Mouse (Mus musculus) CH12.LX (cell line): ENCODE measurements around the gene Catip. TPM values are rescaled to one million over a fixed set of nuclear protein-coding genes. Genes with fewer than 3 reads are reported as not detected.

Experiments
- DNase-seq: peaks from one replicate; pipeline ENCODE4 v3.0.0-alpha.2; 2013; ENCODE audit errors: extremely low read depth
- H3K27ac ChIP-seq: 2 replicates; pipeline ENCODE4 v1.5.1; 2012; ENCODE audit warnings: low read depth, mild to moderate bottlenecking, control low read depth, moderate library complexity; ENCODE audit not compliant: insufficient read depth
- H3K27me3 ChIP-seq: replicated peaks from 2 replicates; pipeline ENCODE3; 2012; ENCODE audit warnings: inconsistent platforms
- H3K36me3 ChIP-seq, 2 experiments: replicated peaks in 1 of 2; 2 replicates each; pipeline versions ENCODE3 to v1.6.1; 2012; ENCODE audit warnings: inconsistent platforms in 1 of 2, low read length in 1 of 2, mild to moderate bottlenecking in 1 of 2, mixed read lengths in 1 of 2, moderate library complexity in 1 of 2; ENCODE audit not compliant: control insufficient read depth in 1 of 2, insufficient read depth in 1 of 2
- H3K4me1 ChIP-seq, 2 experiments: 2 replicates each; pipeline ENCODE4 v1.6.1; 2012; ENCODE audit warnings: inconsistent platforms in 1 of 2, moderate library complexity in 1 of 2; ENCODE audit not compliant: insufficient read depth in 2 of 2, control insufficient read depth in 1 of 2
- H3K4me2 ChIP-seq: 2 replicates; pipeline ENCODE4 v1.6.1; 2012; ENCODE audit warnings: low read depth, mild to moderate bottlenecking, control low read depth; ENCODE audit not compliant: poor library complexity, insufficient read depth, severe bottlenecking
- H3K4me3 ChIP-seq, 3 experiments: fragments of 150-350 bp in 1 of 3; sonication (generic) in 1 of 3; replicated peaks in 1 of 3; 2 replicates each; pipeline versions ENCODE3 to v1.5.1; 2011 to 2012; ENCODE audit warnings: low read depth in 2 of 3, low read length in 2 of 3, mild to moderate bottlenecking in 2 of 3, moderate library complexity in 2 of 3, control low read depth in 1 of 3, improper control_type of control experiment in 1 of 3, inconsistent platforms in 1 of 3, mixed read lengths in 1 of 3; ENCODE audit not compliant: poor library complexity in 1 of 3
- H3K79me2 ChIP-seq: replicated peaks from 2 replicates; pipeline ENCODE4 v1.6.1; 2012; ENCODE audit warnings: mild to moderate bottlenecking, moderate library complexity; ENCODE audit not compliant: control insufficient read depth, poor library complexity, insufficient read depth, severe bottlenecking; ENCODE audit errors: extremely low read depth
- H3K9ac ChIP-seq: 2 replicates; pipeline ENCODE4 v1.6.1; 2012; ENCODE audit warnings: low read depth, mild to moderate bottlenecking, control low read depth, moderate library complexity; ENCODE audit not compliant: insufficient read depth
- H3K9me3 ChIP-seq: replicated peaks from 2 replicates; pipeline ENCODE3; 2012; ENCODE audit warnings: low read length, inconsistent platforms, mixed read lengths
- CHD2 ChIP-seq: IDR thresholded peaks from 2 replicates; pipeline ENCODE4 v1.6.1; 2011; ENCODE audit warnings: low read length, improper control_type of control experiment
- HCFC1 ChIP-seq: IDR thresholded peaks from 2 replicates; pipeline ENCODE4 v1.6.1; 2012; ENCODE audit warnings: low read depth, mild to moderate bottlenecking, inconsistent platforms, low read length, improper control_type of control experiment
- JUND ChIP-seq: conservative IDR thresholded peaks from 2 replicates; pipeline ENCODE4 v1.6.1; 2011; ENCODE audit warnings: low read depth, low read length, improper control_type of control experiment
- MAFK ChIP-seq: IDR thresholded peaks from 2 replicates; pipeline ENCODE4 v1.6.1; 2011; ENCODE audit warnings: low read length, improper control_type of control experiment; ENCODE audit not compliant: insufficient replicate concordance
- MAX ChIP-seq: IDR thresholded peaks from 2 replicates; pipeline ENCODE4 v1.6.1; 2011; ENCODE audit warnings: low read length, improper control_type of control experiment
- MAZ ChIP-seq: IDR thresholded peaks from 2 replicates; pipeline ENCODE4 v1.6.1; 2012; ENCODE audit warnings: low read depth, mild to moderate bottlenecking, inconsistent platforms, low read length, improper control_type of control experiment, moderate library complexity
- MXI1 ChIP-seq: IDR thresholded peaks from 2 replicates; pipeline ENCODE4 v1.6.1; 2011; ENCODE audit warnings: mild to moderate bottlenecking, low read depth, low read length, improper control_type of control experiment
- MYC ChIP-seq: IDR thresholded peaks from 2 replicates; pipeline ENCODE4 v1.6.1; 2011; ENCODE audit warnings: low read depth, mild to moderate bottlenecking, improper control_type of control experiment, low read length
- RCOR1 ChIP-seq: conservative IDR thresholded peaks from 2 replicates; pipeline ENCODE4 v1.6.1; 2012; ENCODE audit warnings: low read depth, mild to moderate bottlenecking, inconsistent platforms, low read length, improper control_type of control experiment
- SMC3 ChIP-seq: IDR thresholded peaks from 2 replicates; pipeline ENCODE4 v1.6.1; 2011; ENCODE audit warnings: low read depth, low read length, improper control_type of control experiment
- TCF12 ChIP-seq: IDR thresholded peaks from 2 replicates; pipeline ENCODE4 v1.6.1; 2014; ENCODE audit warnings: low read depth, mild to moderate bottlenecking, inconsistent platforms, low read length, improper control_type of control experiment
- UBTF ChIP-seq: IDR thresholded peaks from 2 replicates; pipeline ENCODE4 v1.6.1; 2012; ENCODE audit warnings: low read depth, mild to moderate bottlenecking, inconsistent platforms, low read length, improper control_type of control experiment, moderate library complexity
- USF1 ChIP-seq: IDR thresholded peaks from 2 replicates; pipeline ENCODE4 v1.6.1; 2014; ENCODE audit warnings: low read depth, mild to moderate bottlenecking, inconsistent platforms, low read length, improper control_type of control experiment
- USF2 ChIP-seq: conservative IDR thresholded peaks from 2 replicates; pipeline ENCODE4 v1.6.1; 2011; ENCODE audit warnings: low read depth, low read length, improper control_type of control experiment
- ZKSCAN1 ChIP-seq: IDR thresholded peaks from 2 replicates; pipeline ENCODE4 v1.6.1; 2012; ENCODE audit warnings: low read depth, inconsistent platforms, low read length, improper control_type of control experiment, borderline replicate concordance
- ZMIZ1 ChIP-seq: IDR thresholded peaks from 2 replicates; pipeline ENCODE4 v1.6.1; 2012; ENCODE audit warnings: low read depth, mild to moderate bottlenecking, inconsistent platforms, low read length, improper control_type of control experiment
- ZNF384 ChIP-seq: IDR thresholded peaks from 2 replicates; pipeline ENCODE4 v1.6.1; 2012; ENCODE audit warnings: low read depth, low read length, improper control_type of control experiment, inconsistent platforms
- dilution Hi-C: fragments of 300-500 bp; cut with MboI; formaldehyde crosslinking; loops from 2 replicates; pipeline ENCODE4 v1.14.3; 2020; ENCODE audit warnings: low sequenced_read_pairs; ENCODE audit not compliant: extremely low pct_unique_long_range_greater_than_20kb, extremely low pct_ligation_motif_present
- in situ Hi-C: fragments of 300-500 bp; cut with MboI; formaldehyde crosslinking; loops from 3 replicates; pipeline ENCODE4 v1.14.3; 2019; ENCODE audit warnings: low sequenced_read_pairs, low pct_ligation_motif_present, low pct_unique_long_range_greater_than_20kb, mixed read lengths
- polyA plus RNA-seq: library from polyadenylated mRNA; unstranded; fragments of >175 nt; gene quantifications from 2 replicates; pipeline ENCODE4 v1.2.1, GENCODE M21; 2012; ENCODE audit warnings: low read depth; ENCODE audit not compliant: insufficient read length
- total RNA-seq, 2 experiments: library from RNA; depleted of rRNA; stranded (reverse); fragments of 300-350 nt in 1 of 2; fragments of >200 nt in 1 of 2; gene quantifications; 2 replicates each; pipeline ENCODE4 v1.2.3; 2012 to 2014

Gene Catip
- total and polyA plus RNA-seq, 3 experiments: 0.11 to 2.6 (median 0.30) TPM

GRCm38 (mm10) chr1:74412711-74413110 is 50.8 kb downstream of the Catip start:
- in situ Hi-C loops: no loop called here

GRCm38 (mm10) chr1:74415143-74415542 is 53.2 kb downstream of the Catip start:
- Histone ChIP-seq H3K27ac (no peak overlapping the region), H3K36me3 (no peaks in the 10 kb centered on the region), H3K9ac (no peak overlapping the region), H3K4me3 (no peak overlapping the region), H3K4me2 (no peak overlapping the region), H3K9me3 (no peaks in the 10 kb centered on the region), H3K4me1 (peaks cover 0 to 7% of the 10 kb centered on the region in 2 experiments; a peak in 1 of 4 replicates), H3K27me3 (no peaks in the 10 kb centered on the region), H3K79me2 (no peaks in the 10 kb centered on the region)
- dilution Hi-C loops (no loop called here), in situ Hi-C loops (no loop called here)
- peak; percentile 40 for DNase-seq
- TF ChIP-seq HCFC1 (no peak), JUND (no peak), ZNF384 (no peak), MAZ (no peak), ZKSCAN1 (no peak), RCOR1 (no peak), UBTF (no peak), MAX (no peak), MXI1 (no peak), MYC (no peak), TCF12 (no peak), USF2 (no peak), CHD2 (no peak), SMC3 (no peak), ZMIZ1 (no peak), USF1 (no peak)

More at GRCm38 (mm10) chr1:74412711-74413110, 50.8 kb downstream of the Catip start:
- Histone ChIP-seq H3K9me3 (no peaks in the 10 kb centered on the region), H3K27me3 (no peaks in the 10 kb centered on the region), H3K4me3 (no peak overlapping the region), H3K9ac (no peak overlapping the region), H3K4me1 (peaks cover 0 to 10% of the 10 kb centered on the region in 2 experiments; a peak in 2 of 4 replicates), H3K27ac (no peak overlapping the region), H3K36me3 (no peaks in the 10 kb centered on the region), H3K4me2 (no peak overlapping the region), H3K79me2 (no peaks in the 10 kb centered on the region)
- TF ChIP-seq MAFK (peak; percentile 79), ZNF384 (no peak)
- DNase-seq: no peak
- dilution Hi-C loops: no loop called here

Other genes starting within 250 kb of the Catip start
- 0.89 and 1.0 TPM in 2 replicates for gene Tns1, start 237.7 kb upstream of the Catip start, total RNA-seq (2012; rRNA removed)
- gene Tns1, start 237.7 kb upstream of the Catip start, total RNA-seq (2014; rRNA removed): 0.40 and 0.89 TPM in 2 replicates
- gene Tns1, start 237.7 kb upstream of the Catip start, polyA plus RNA-seq: 2.5 and 3.6 TPM in 2 replicates
- gene Rufy4, start 236.6 kb upstream of the Catip start, total RNA-seq (2012; rRNA removed): not detected in 2 replicates
- gene Rufy4, start 236.6 kb upstream of the Catip start, total RNA-seq (2014; rRNA removed): not detected in 2 replicates
- gene Rufy4, start 236.6 kb upstream of the Catip start, polyA plus RNA-seq: not detected in 2 replicates
- gene Cxcr2, start 208.1 kb upstream of the Catip start, total RNA-seq (2012; rRNA removed): 0.17 and 0.29 TPM in 2 replicates
- gene Cxcr2, start 208.1 kb upstream of the Catip start, total RNA-seq (2014; rRNA removed): not detected in 2 replicates
- gene Cxcr2, start 208.1 kb upstream of the Catip start, polyA plus RNA-seq: 0.10 TPM in 1 of 2 replicates, not detected in the other
- not detected in 2 replicates for gene Cxcr1, start 167.5 kb upstream of the Catip start, total RNA-seq (2012; rRNA removed)
- not detected in 2 replicates for gene Cxcr1, start 167.5 kb upstream of the Catip start, total RNA-seq (2014; rRNA removed)
- gene Cxcr1, start 167.5 kb upstream of the Catip start, polyA plus RNA-seq: not detected in 2 replicates
- 218 and 234 TPM in 2 replicates for gene Arpc2, start 126.0 kb upstream of the Catip start, total RNA-seq (2012; rRNA removed)
- gene Arpc2, start 126.0 kb upstream of the Catip start, total RNA-seq (2014; rRNA removed): 455 and 462 TPM in 2 replicates
- gene Arpc2, start 126.0 kb upstream of the Catip start, polyA plus RNA-seq: 504 and 522 TPM in 2 replicates
- 0.21 TPM in 1 of 2 replicates, not detected in the other for gene Gpbar1, start 83.6 kb upstream of the Catip start, total RNA-seq (2012; rRNA removed)
- not detected in 2 replicates for gene Gpbar1, start 83.6 kb upstream of the Catip start, total RNA-seq (2014; rRNA removed)
- gene Gpbar1, start 83.6 kb upstream of the Catip start, polyA plus RNA-seq: not detected in 2 replicates
- 151 and 163 TPM in 2 replicates for gene Aamp, start 77.4 kb upstream of the Catip start, total RNA-seq (2012; rRNA removed)
- gene Aamp, start 77.4 kb upstream of the Catip start, total RNA-seq (2014; rRNA removed): 103 and 108 TPM in 2 replicates
- gene Aamp, start 77.4 kb upstream of the Catip start, polyA plus RNA-seq: 172 and 193 TPM in 2 replicates
- gene Pnkd, start 77.2 kb upstream of the Catip start, total RNA-seq (2012; rRNA removed): 117 and 154 TPM in 2 replicates
- gene Pnkd, start 77.2 kb upstream of the Catip start, total RNA-seq (2014; rRNA removed): 42.7 and 45.5 TPM in 2 replicates
- gene Pnkd, start 77.2 kb upstream of the Catip start, polyA plus RNA-seq: 263 and 318 TPM in 2 replicates
- 30.9 and 32.4 TPM in 2 replicates for gene Tmbim1, start 56.5 kb upstream of the Catip start, total RNA-seq (2012; rRNA removed)
- gene Tmbim1, start 56.5 kb upstream of the Catip start, total RNA-seq (2014; rRNA removed): 26.6 and 28.3 TPM in 2 replicates
- gene Tmbim1, start 56.5 kb upstream of the Catip start, polyA plus RNA-seq: 31.1 and 35.1 TPM in 2 replicates
- 21.3 and 35.7 TPM in 2 replicates for gene Slc11a1, start 13.1 kb downstream of the Catip start, total RNA-seq (2012; rRNA removed)
- gene Slc11a1, start 13.1 kb downstream of the Catip start, total RNA-seq (2014; rRNA removed): 14.0 and 17.0 TPM in 2 replicates
- 85.8 and 96.4 TPM in 2 replicates for gene Slc11a1, start 13.1 kb downstream of the Catip start, polyA plus RNA-seq
- gene Ctdsp1, start 29.4 kb downstream of the Catip start, total RNA-seq (2012; rRNA removed): 23.4 and 26.0 TPM in 2 replicates
- 11.8 and 14.4 TPM in 2 replicates for gene Ctdsp1, start 29.4 kb downstream of the Catip start, total RNA-seq (2014; rRNA removed)
- gene Ctdsp1, start 29.4 kb downstream of the Catip start, polyA plus RNA-seq: 57.5 and 65.8 TPM in 2 replicates
- 0.08 TPM in 1 of 2 replicates, not detected in the other for gene Vil1, start 47.3 kb downstream of the Catip start, total RNA-seq (2012; rRNA removed)
- gene Vil1, start 47.3 kb downstream of the Catip start, total RNA-seq (2014; rRNA removed): not detected in 2 replicates
- gene Vil1, start 47.3 kb downstream of the Catip start, polyA plus RNA-seq: 0.10 TPM in 1 of 2 replicates, not detected in the other
- gene Cnot9, start 143.9 kb downstream of the Catip start, total RNA-seq (2012; rRNA removed): 46.1 and 52.3 TPM in 2 replicates
- gene Cnot9, start 143.9 kb downstream of the Catip start, total RNA-seq (2014; rRNA removed): 80.8 and 84.5 TPM in 2 replicates
- gene Cnot9, start 143.9 kb downstream of the Catip start, polyA plus RNA-seq: 58.5 and 70.5 TPM in 2 replicates
- 0.21 and 0.25 TPM in 2 replicates for gene Plcd4, start 180.8 kb downstream of the Catip start, total RNA-seq (2012; rRNA removed)
- gene Plcd4, start 180.8 kb downstream of the Catip start, total RNA-seq (2014; rRNA removed): not detected in 2 replicates
- gene Plcd4, start 180.8 kb downstream of the Catip start, polyA plus RNA-seq: 0.97 and 1.1 TPM in 2 replicates
- 24.0 and 24.5 TPM in 2 replicates for gene Usp37, start 182.2 kb downstream of the Catip start, total RNA-seq (2012; rRNA removed)
- 24.1 and 24.6 TPM in 2 replicates for gene Usp37, start 182.2 kb downstream of the Catip start, total RNA-seq (2014; rRNA removed)
- 12.9 and 13.8 TPM in 2 replicates for gene Usp37, start 182.2 kb downstream of the Catip start, polyA plus RNA-seq
- gene Zfp142, start 226.1 kb downstream of the Catip start, total RNA-seq (2012; rRNA removed): 6.0 and 7.8 TPM in 2 replicates
- 2.5 and 2.8 TPM in 2 replicates for gene Zfp142, start 226.1 kb downstream of the Catip start, total RNA-seq (2014; rRNA removed)
- gene Zfp142, start 226.1 kb downstream of the Catip start, polyA plus RNA-seq: 14.1 and 15.1 TPM in 2 replicates
- 24.5 and 27.1 TPM in 2 replicates for gene Bcs1l, start 226.2 kb downstream of the Catip start, total RNA-seq (2012; rRNA removed)
- 16.7 and 18.6 TPM in 2 replicates for gene Bcs1l, start 226.2 kb downstream of the Catip start, total RNA-seq (2014; rRNA removed)
- 27.8 and 29.1 TPM in 2 replicates for gene Bcs1l, start 226.2 kb downstream of the Catip start, polyA plus RNA-seq
- gene Rnf25, start 239.3 kb downstream of the Catip start, total RNA-seq (2012; rRNA removed): 32.1 and 32.9 TPM in 2 replicates
- 48.2 and 50.3 TPM in 2 replicates for gene Rnf25, start 239.3 kb downstream of the Catip start, total RNA-seq (2014; rRNA removed)
- 43.4 and 47.8 TPM in 2 replicates for gene Rnf25, start 239.3 kb downstream of the Catip start, polyA plus RNA-seq
- gene Stk36, start 239.3 kb downstream of the Catip start, total RNA-seq (2012; rRNA removed): 0.81 and 1.1 TPM in 2 replicates
- gene Stk36, start 239.3 kb downstream of the Catip start, total RNA-seq (2014; rRNA removed): 0.40 and 0.46 TPM in 2 replicates
- gene Stk36, start 239.3 kb downstream of the Catip start, polyA plus RNA-seq: 1.8 and 2.4 TPM in 2 replicates